In the genomic region with DNA sequence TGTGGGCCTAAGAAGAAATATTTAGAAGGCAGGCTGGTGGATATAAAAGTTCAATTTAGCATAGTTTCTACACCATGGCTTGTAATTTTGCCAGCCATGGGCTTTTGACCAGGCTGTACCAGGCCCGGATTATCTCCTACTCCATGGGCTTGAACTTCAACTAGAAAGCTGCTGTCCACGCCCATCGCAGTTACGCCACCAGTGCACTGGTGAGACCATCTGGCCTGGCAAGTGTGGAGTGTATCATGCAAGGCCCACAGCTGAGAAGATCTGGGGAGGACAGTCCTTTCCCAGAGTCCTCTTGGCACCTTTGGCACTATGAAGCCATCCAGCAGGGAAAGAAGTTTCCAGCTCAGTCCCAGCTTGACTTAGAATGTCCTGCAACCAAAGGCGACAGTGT, we compare ENCODE assay signal across 24 mouse cellular contexts. TPM values are rescaled to one million over a fixed set of nuclear protein-coding genes. Genes with fewer than 3 reads are reported as not detected.
A peak's percentile ranks its signal among the peaks of the same experiment; 100 is the strongest.
DNase-seq lines count a peak whose midpoint lies in the region.
"Had no signal": no experiment of that assay in that cellular context is flagged by ENCODE, and none has a peak within 500 bp of the region (broad histone marks: within the 10 kb centered on the region; RNA-seq: fewer than 3 reads in every experiment).

No protein-coding gene starts in this region.

- no peaks in the 10 kb centered on the region for H3K36me3 ChIP-seq in heart, embryonic 10.5 days
- H3K36me3 ChIP-seq: embryonic facial prominence, embryonic 10.5 days; embryonic facial prominence, embryonic 12.5 days; forebrain, embryonic 15.5 days; G1E had no signal

- no peaks in the 10 kb centered on the region for H3K9me3 ChIP-seq in heart, embryonic 10.5 days
- H3K9me3 ChIP-seq: embryonic facial prominence, embryonic 10.5 days; embryonic facial prominence, embryonic 12.5 days; forebrain, embryonic 13.5 days; forebrain, embryonic 15.5 days; G1E had no signal

- H3K4me3 ChIP-seq in heart, embryonic 10.5 days = no peak overlapping the region
- H3K4me3 ChIP-seq: embryonic facial prominence, embryonic 10.5 days; embryonic facial prominence, embryonic 12.5 days; forebrain, embryonic 13.5 days; forebrain, embryonic 15.5 days had no signal

- WGBS in heart, embryonic 10.5 days = 82% methylated on average over 5 of the region's 5 CpGs

- DNase-seq in cerebellum, postnatal 10 days = peak; percentile 10 to 22
- DNase-seq in cerebellum, postnatal 4 days (ENCODE audit: low spot score in 2 of 2) = no peak
- no peak for DNase-seq in heart, embryonic 10.5 days (ENCODE audit: low spot score)
- DNase-seq in heart, postnatal 14 days = no peak
- no peak for DNase-seq in kidney, adult 8-10 months
- DNase-seq: adrenal gland, adult 8-10 months; adrenal gland, postnatal 14 days; adrenal gland, postnatal 36 days; B cell, adult 2 months; cerebellum, adult 11-12 months; cerebellum, adult 2 months; cerebellum, adult 9-10 months; cerebellum, postnatal 14 days; cerebellum, postnatal 36 days; forebrain, postnatal 0 days had no signal

- no peaks in the 10 kb centered on the region for H3K27me3 ChIP-seq in heart, embryonic 10.5 days (ENCODE audit: insufficient read depth, poor library complexity, severe bottlenecking)
- H3K27me3 ChIP-seq: CH12.LX; embryonic facial prominence, embryonic 12.5 days; forebrain, embryonic 13.5 days; forebrain, embryonic 15.5 days had no signal

- peaks cover 18% of the 10 kb centered on the region for H3K4me1 ChIP-seq in heart, embryonic 10.5 days
- H3K4me1 ChIP-seq: embryonic facial prominence, embryonic 10.5 days; embryonic facial prominence, embryonic 12.5 days; forebrain, embryonic 15.5 days had no signal

- peak overlapping the region; percentile 42; the same call in 1 of the 2 replicates for H3K27ac ChIP-seq in heart, embryonic 10.5 days
- H3K27ac ChIP-seq: embryonic facial prominence, embryonic 10.5 days; embryonic facial prominence, embryonic 12.5 days; forebrain, embryonic 13.5 days; forebrain, embryonic 15.5 days had no signal

- intact Hi-C loops in heart, postnatal 14 days (cut with DNase I) = no loop called here

RNA-seq across cellular contexts. Expression of a gene that starts 39.1 kb away (rescaled TPM):
- polyA plus RNA-seq in heart, embryonic 10.5 days (2016; fragmentation: Nextera tagmentation; extraction: Ambion mirVana) = 0.10 and 0.19 TPM in 2 replicates
- not detected for total RNA-seq in heart, postnatal 14 days (2021)
- total RNA-seq: adrenal gland, postnatal 36 days had no signal
- polyA plus RNA-seq: CD4-positive, CD25-positive, alpha-beta regulatory T cell, adult 4 months; embryonic facial prominence, embryonic 14.5 days; forebrain, embryonic 11.5 days; forebrain, embryonic 15.5 days; forebrain, postnatal 0 days; G1E had no signal

Comparison
In these comparisons a context has a peak if more than half of its experiments do, and no peak if none do; other contexts are left out.
1. DNase-seq: peak in cerebellum, postnatal 10 days (2 of 2); none in cerebellum, postnatal 4 days (0 of 2), heart, embryonic 10.5 days (single experiment), heart, postnatal 14 days (0 of 2) and kidney, adult 8-10 months (0 of 2).